Mouse (Mus musculus) naive thymus-derived CD4-positive, alpha-beta T cell, adult 5 months (primary cell): ENCODE measurements around the gene Slc6a9. TPM values are rescaled to one million over a fixed set of nuclear protein-coding genes. Genes with fewer than 3 reads are reported as not detected.

Source experiments
- polyA plus RNA-seq: library from polyadenylated mRNA; unstranded; fragments of 100-300 nt; shearing (Covaris generic); gene quantifications from one replicate; pipeline ENCODE4 v1.2.1, GENCODE M21; 2017

The Slc6a9 gene
- 0.31 TPM for polyA plus RNA-seq

GRCm38 (mm10) chr4:117834457-117834844 lies at the start of gene Slc6a9:
Gene Slc6a9 (plus strand): TSS chr4:117834506.

GRCm38 (mm10) chr4:117872471-117872886 lies 38.2 kb downstream of the Slc6a9 start, which contains the start of gene Ccdc24:
Gene Ccdc24 (minus strand): TSS chr4:117872557.

GRCm38 (mm10) chr4:117882701-117883691 lies 48.7 kb downstream of the Slc6a9 start, which contains the start of gene B4galt2:
Gene B4galt2 (minus strand): TSS chr4:117883487.

GRCm38 (mm10) chr4:117887133-117887532 lies 52.8 kb downstream of the Slc6a9 start, which contains the start of gene Atp6v0b:
Gene Atp6v0b (minus strand): TSS chr4:117887333.

GRCm38 (mm10) chr4:117891738-117892161 lies 57.4 kb downstream of the Slc6a9 start, which contains the start of gene Dph2:
Gene Dph2 (minus strand): TSS chr4:117892032.

GRCm38 (mm10) chr4:117914591-117915442 lies 80.5 kb downstream of the Slc6a9 start, which contains the start of gene Ipo13:
Gene Ipo13 (minus strand): TSS chr4:117914999.

Other genes with a start within 250 kb of the Slc6a9 start
- gene Dmap1, start 152.2 kb upstream of the Slc6a9 start, polyA plus RNA-seq, result 32.2 TPM
- gene Gm12845, start 110.1 kb upstream of the Slc6a9 start, polyA plus RNA-seq, result not detected
- gene Klf17, start 68.9 kb upstream of the Slc6a9 start, polyA plus RNA-seq, result not detected
- gene Ccdc24, start 38.1 kb downstream of the Slc6a9 start, polyA plus RNA-seq, result not detected
- gene B4galt2, start 49.0 kb downstream of the Slc6a9 start, polyA plus RNA-seq, result not detected
- 200 TPM for gene Atp6v0b, start 52.8 kb downstream of the Slc6a9 start, polyA plus RNA-seq
- gene Dph2, start 57.5 kb downstream of the Slc6a9 start, polyA plus RNA-seq, result 23.5 TPM
- 34.7 TPM for gene Ipo13, start 80.5 kb downstream of the Slc6a9 start, polyA plus RNA-seq
- not detected for gene Artn, start 95.3 kb downstream of the Slc6a9 start, polyA plus RNA-seq